Mouse (Mus musculus) layer of hippocampus, adult 2 months (tissue): ENCODE measurements around the gene Serpina3k. TPM values are rescaled to one million over a fixed set of nuclear protein-coding genes. Genes with fewer than 3 reads are reported as not detected.
"Not testable (repeated sequence)": the region's sequence is repeated elsewhere in the genome, so short reads cannot be mapped to it uniquely, and the experiment has no call there.

Experiments
- DNase-seq, 2 experiments: peaks; one replicate each; pipeline ENCODE4 v3.0.0; 2022; ENCODE audit warnings: low spot score in 2 of 2
- H3K27ac ChIP-seq: fragments of 200-600 bp; 2 replicates; pipeline ENCODE4 v1.8.1; 2022
- H3K4me3 ChIP-seq: fragments of 200-600 bp; 2 replicates; pipeline ENCODE4 v1.8.1; 2022; ENCODE audit warnings: mild to moderate bottlenecking
- CTCF ChIP-seq: fragments of 200-600 bp; conservative IDR thresholded peaks from 2 replicates; pipeline ENCODE4 v1.8.1; 2022; ENCODE audit warnings: antibody characterized with exemption, mild to moderate bottlenecking, moderate library complexity
- total RNA-seq, 2 experiments: library from RNA; stranded (reverse); gene quantifications; 2 replicates each; pipeline ENCODE4 v1.2.3; 2021

Gene Serpina3k
- total RNA-seq, 2 experiments from 2014 or later: not detected

GRCm38 (mm10) chr12:104356006-104356405 lies 17.7 kb downstream of the Serpina3k start:
- no peak for TF ChIP-seq CTCF
- Histone ChIP-seq H3K4me3 (no peak overlapping the region), H3K27ac (no peak overlapping the region)
- DNase-seq: no peak

GRCm38 (mm10) chr12:104369986-104370385 lies 31.7 kb downstream of the Serpina3k start:
- Histone ChIP-seq H3K4me3 (no peak overlapping the region), H3K27ac (no peak overlapping the region)
- no peak for DNase-seq
- TF ChIP-seq CTCF: no peak

- not testable (repeated sequence) for DNase-seq, H3K4me3 ChIP-seq, H3K27ac ChIP-seq
Observed at GRCm38 (mm10) chr12:104377179-104377578, 38.9 kb downstream of the Serpina3k start.

GRCm38 (mm10) chr12:104378351-104378750 lies 40.1 kb downstream of the Serpina3k start:
- DNase-seq, H3K4me3 ChIP-seq, H3K27ac ChIP-seq: not testable (repeated sequence)

- H3K27ac ChIP-seq, H3K4me3 ChIP-seq, DNase-seq: not testable (repeated sequence)
Observed at GRCm38 (mm10) chr12:104378815-104379214, 40.5 kb downstream of the Serpina3k start.

- no peak for TF ChIP-seq CTCF
- H3K27ac ChIP-seq: no peak overlapping the region
- DNase-seq: no peak
- no peak overlapping the region for H3K4me3 ChIP-seq
Observed at GRCm38 (mm10) chr12:104379856-104380255, 41.6 kb downstream of the Serpina3k start.

GRCm38 (mm10) chr12:104381071-104381604 lies 42.9 kb downstream of the Serpina3k start:
- not testable (repeated sequence) for DNase-seq

GRCm38 (mm10) chr12:104385987-104386386 lies 47.7 kb downstream of the Serpina3k start:
- DNase-seq, H3K27ac ChIP-seq, H3K4me3 ChIP-seq: not testable (repeated sequence)

More at GRCm38 (mm10) chr12:104381071-104381604, 42.9 kb downstream of the Serpina3k start:
- H3K4me3 ChIP-seq, H3K27ac ChIP-seq: not testable (repeated sequence)

- DNase-seq, H3K27ac ChIP-seq, H3K4me3 ChIP-seq: not testable (repeated sequence)
Observed at GRCm38 (mm10) chr12:104386878-104387277, 48.6 kb downstream of the Serpina3k start.

- no peak for DNase-seq
- Histone ChIP-seq H3K27ac (no peak overlapping the region), H3K4me3 (no peak overlapping the region)
- TF ChIP-seq CTCF: no peak
Observed at GRCm38 (mm10) chr12:104388477-104388876, 50.2 kb downstream of the Serpina3k start.

GRCm38 (mm10) chr12:104391057-104391456 lies 52.8 kb downstream of the Serpina3k start:
- DNase-seq, H3K4me3 ChIP-seq, H3K27ac ChIP-seq: not testable (repeated sequence)

Other genes starting within 250 kb of the Serpina3k start
- not detected for gene Serpina5, start 237.4 kb upstream of the Serpina3k start, total RNA-seq
- not detected for gene Serpina3a, start 225.8 kb upstream of the Serpina3k start, total RNA-seq
- not detected for gene Serpina3b, start 210.5 kb upstream of the Serpina3k start, total RNA-seq
- gene Serpina3c, start 184.6 kb upstream of the Serpina3k start, total RNA-seq: under 1 TPM; 0.23 to 0.37 TPM
- gene Serpina3f, start 123.9 kb upstream of the Serpina3k start, total RNA-seq: not detected
- 1 to 10 TPM; 1.1 to 1.4 TPM for gene Serpina3g, start 102.2 kb upstream of the Serpina3k start, total RNA-seq
- gene Serpina3i, start 75.4 kb upstream of the Serpina3k start, total RNA-seq: 1 to 10 TPM in 1 of 2 experiments, not detected in 1; 1.5 TPM
- not detected for gene Serpina3j, start 23.9 kb upstream of the Serpina3k start, total RNA-seq
- under 1 TPM; 0.56 to 0.79 TPM for gene Serpina3m, start within 50 bp of the Serpina3k start, total RNA-seq
- gene Serpina3n, start 68.2 kb downstream of the Serpina3k start, total RNA-seq: 10 to 100 TPM; 79.6 to 81.5 TPM
- gene Gsc, start 134.8 kb downstream of the Serpina3k start, total RNA-seq: not detected